Mouse (Mus musculus): ENCODE data around the gene Aldh4a1. TPM values are rescaled to one million over a fixed set of nuclear protein-coding genes. Genes with fewer than 3 reads are reported as not detected.

The Aldh4a1 gene
- total RNA-seq, 1 experiment, result 63.5 TPM

- in situ Hi-C loops (cut with MboI; ENCODE audit: low sequenced_read_pairs in 2 of 2, unreplicated experiment in 2 of 2), result no loop called here
- DNase-seq (ENCODE audit: low read depth, low spot score), result peak; percentile 59
- Histone ChIP-seq H3K4me3 (ENCODE audit: insufficient read depth in 1 of 2, low read depth in 1 of 2, low read length in 2 of 2, poor library complexity in 1 of 2, severe bottlenecking in 1 of 2) (no peak overlapping the region), H3K9ac (ENCODE audit: insufficient read depth, low read depth, low read length, poor library complexity, severe bottlenecking) (no peak overlapping the region), H3K9me3 (ENCODE audit: control insufficient read depth, insufficient read depth, low read depth, low read length) (no peaks in the 10 kb centered on the region), H3K4me1 (ENCODE audit: control insufficient read depth in 2 of 2, insufficient read depth in 2 of 2, low read length in 2 of 2, poor library complexity in 1 of 2) (peaks cover 0 to 12% of the 10 kb centered on the region in 2 experiments; a peak in 1 of 4 replicates), H3K27ac (ENCODE audit: insufficient read depth, low read depth, low read length, poor library complexity, severe bottlenecking) (no peak overlapping the region), H3K36me3 (ENCODE audit: control insufficient read depth, insufficient read depth, low read length, poor library complexity, severe bottlenecking) (no peaks in the 10 kb centered on the region)
- no peak for TF ChIP-seq ZNF384 (IDR thresholded peaks at IDR 0.05; ENCODE audit: low read depth, low read length)
- peak; percentile 84 for TF ChIP-seq CHD2 (IDR thresholded peaks at IDR 0.05; ENCODE audit: low read depth, low read length)
- TF ChIP-seq ZC3H11A (IDR thresholded peaks at IDR 0.05; ENCODE audit: borderline replicate concordance, low read depth, low read length), result no peak
- TF ChIP-seq HCFC1 (IDR thresholded peaks at IDR 0.05; ENCODE audit: borderline replicate concordance, insufficient read depth, low read length), result no peak
- TF ChIP-seq MAFK (IDR thresholded peaks at IDR 0.05; ENCODE audit: insufficient read depth, low read depth, low read length), result peak; percentile 91
Observed at GRCm38 (mm10) chr4:139683728-139684638, 61.3 kb downstream of the Aldh4a1 start.

GRCm38 (mm10) chr4:139684639-139685017 is 62.0 kb downstream of the Aldh4a1 start:
- H3K27ac ChIP-seq (ENCODE audit: insufficient read depth, low read depth, low read length, poor library complexity, severe bottlenecking), result no peak overlapping the region
- in situ Hi-C loops (cut with MboI; ENCODE audit: low sequenced_read_pairs in 2 of 2, unreplicated experiment in 2 of 2), result no loop called here
- TF ChIP-seq HCFC1 (IDR thresholded peaks at IDR 0.05; ENCODE audit: borderline replicate concordance, insufficient read depth, low read length) (no peak), ZC3H11A (IDR thresholded peaks at IDR 0.05; ENCODE audit: borderline replicate concordance, low read depth, low read length) (peak; percentile 56; the same call in 1 of the 2 replicates), CHD2 (IDR thresholded peaks at IDR 0.05; ENCODE audit: low read depth, low read length) (no peak)
- H3K36me3 ChIP-seq (ENCODE audit: control insufficient read depth, insufficient read depth, low read length, poor library complexity, severe bottlenecking), result no peaks in the 10 kb centered on the region
- H3K9me3 ChIP-seq (ENCODE audit: control insufficient read depth, insufficient read depth, low read depth, low read length), result no peaks in the 10 kb centered on the region
- H3K4me3 ChIP-seq (ENCODE audit: insufficient read depth in 1 of 2, low read depth in 1 of 2, low read length in 2 of 2, poor library complexity in 1 of 2, severe bottlenecking in 1 of 2), result no peak overlapping the region
- peaks cover 0 to 13% of the 10 kb centered on the region in 2 experiments; a peak in 1 of 4 replicates for H3K4me1 ChIP-seq (ENCODE audit: control insufficient read depth in 2 of 2, insufficient read depth in 2 of 2, low read length in 2 of 2, poor library complexity in 1 of 2)
- no peak overlapping the region for H3K9ac ChIP-seq (ENCODE audit: insufficient read depth, low read depth, low read length, poor library complexity, severe bottlenecking)
- DNase-seq (ENCODE audit: low read depth, low spot score), result peak; percentile 73

GRCm38 (mm10) chr4:139688058-139688457 is 65.4 kb downstream of the Aldh4a1 start:
- H3K27ac ChIP-seq (ENCODE audit: insufficient read depth, low read depth, low read length, poor library complexity, severe bottlenecking), result peak overlapping the region; percentile 9; the same call in 1 of the 2 replicates
- H3K36me3 ChIP-seq (ENCODE audit: control insufficient read depth, insufficient read depth, low read length, poor library complexity, severe bottlenecking), result no peaks in the 10 kb centered on the region
- peaks cover 0 to 16% of the 10 kb centered on the region in 2 experiments; a peak in 1 of 4 replicates for H3K4me1 ChIP-seq (ENCODE audit: control insufficient read depth in 2 of 2, insufficient read depth in 2 of 2, low read length in 2 of 2, poor library complexity in 1 of 2)
- no peak overlapping the region for H3K4me3 ChIP-seq (ENCODE audit: insufficient read depth in 1 of 2, low read depth in 1 of 2, low read length in 2 of 2, poor library complexity in 1 of 2, severe bottlenecking in 1 of 2)
- H3K9ac ChIP-seq (ENCODE audit: insufficient read depth, low read depth, low read length, poor library complexity, severe bottlenecking), result no peak overlapping the region
- no peak for DNase-seq (ENCODE audit: low read depth, low spot score)
- in situ Hi-C loops (cut with MboI; ENCODE audit: low sequenced_read_pairs in 2 of 2, unreplicated experiment in 2 of 2), result no loop called here
- no peak for TF ChIP-seq ZC3H11A (IDR thresholded peaks at IDR 0.05; ENCODE audit: borderline replicate concordance, low read depth, low read length)
- no peak for TF ChIP-seq MAFK (IDR thresholded peaks at IDR 0.05; ENCODE audit: insufficient read depth, low read depth, low read length)
- no peak for TF ChIP-seq ZNF384 (IDR thresholded peaks at IDR 0.05; ENCODE audit: low read depth, low read length)
- TF ChIP-seq CHD2 (IDR thresholded peaks at IDR 0.05; ENCODE audit: low read depth, low read length), result no peak
- TF ChIP-seq HCFC1 (IDR thresholded peaks at IDR 0.05; ENCODE audit: borderline replicate concordance, insufficient read depth, low read length), result no peak
- H3K9me3 ChIP-seq (ENCODE audit: control insufficient read depth, insufficient read depth, low read depth, low read length), result no peaks in the 10 kb centered on the region

- in situ Hi-C loops (cut with MboI; ENCODE audit: low sequenced_read_pairs in 2 of 2, unreplicated experiment in 2 of 2), result loop anchor here in 1 of 2 experiments (10.0 kb wide), 1 partner anchor 165 kb away; no protein-coding TSS in a partner anchor
- Histone ChIP-seq H3K27ac (ENCODE audit: insufficient read depth, low read depth, low read length, poor library complexity, severe bottlenecking) (no peak overlapping the region), H3K9me3 (ENCODE audit: control insufficient read depth, insufficient read depth, low read depth, low read length) (no peaks in the 10 kb centered on the region), H3K4me3 (ENCODE audit: insufficient read depth in 1 of 2, low read depth in 1 of 2, low read length in 2 of 2, poor library complexity in 1 of 2, severe bottlenecking in 1 of 2) (no peak overlapping the region), H3K9ac (ENCODE audit: insufficient read depth, low read depth, low read length, poor library complexity, severe bottlenecking) (no peak overlapping the region), H3K36me3 (ENCODE audit: control insufficient read depth, insufficient read depth, low read length, poor library complexity, severe bottlenecking) (no peaks in the 10 kb centered on the region), H3K4me1 (ENCODE audit: control insufficient read depth in 2 of 2, insufficient read depth in 2 of 2, low read length in 2 of 2, poor library complexity in 1 of 2) (peaks cover 0 to 17% of the 10 kb centered on the region in 2 experiments; a peak in 1 of 4 replicates)
- TF ChIP-seq MAFK (IDR thresholded peaks at IDR 0.05; ENCODE audit: insufficient read depth, low read depth, low read length) (no peak), ZC3H11A (IDR thresholded peaks at IDR 0.05; ENCODE audit: borderline replicate concordance, low read depth, low read length) (no peak), CHD2 (IDR thresholded peaks at IDR 0.05; ENCODE audit: low read depth, low read length) (no peak), ZNF384 (IDR thresholded peaks at IDR 0.05; ENCODE audit: low read depth, low read length) (no peak), HCFC1 (IDR thresholded peaks at IDR 0.05; ENCODE audit: borderline replicate concordance, insufficient read depth, low read length) (no peak)
- DNase-seq (ENCODE audit: low read depth, low spot score), result no peak
Observed at GRCm38 (mm10) chr4:139689627-139690269, 67.1 kb downstream of the Aldh4a1 start.
